Mouse (Mus musculus) liver, embryonic 12.5 days (tissue): ENCODE measurements around the gene Lat2. TPM values are rescaled to one million over a fixed set of nuclear protein-coding genes. Genes with fewer than 3 reads are reported as not detected.
A peak's percentile ranks its signal among the peaks of the same experiment; 100 is the strongest.

Experiments
- ATAC-seq: fragments of 200-750 bp; cut with Nextera tagmentation; 2 replicates; pipeline ENCODE4 v1.8.0; 2017; ENCODE audit warnings: moderate number of reproducible peaks, mild to moderate bottlenecking, moderate library complexity
- H3K27ac ChIP-seq: fragments of 300-500 bp; sonication (generic); 2 replicates; pipeline ENCODE4 v1.5.1; 2016; ENCODE audit warnings: mild to moderate bottlenecking
- H3K27me3 ChIP-seq: fragments of 300-500 bp; sonication (generic); replicated peaks from 2 replicates; pipeline ENCODE4 v1.6.1; 2016; ENCODE audit warnings: mild to moderate bottlenecking, moderate library complexity
- H3K36me3 ChIP-seq: fragments of 300-500 bp; sonication (generic); 2 replicates; pipeline ENCODE4 v1.6.1; 2016; ENCODE audit warnings: mild to moderate bottlenecking, moderate library complexity
- H3K4me1 ChIP-seq: fragments of 300-500 bp; sonication (generic); 2 replicates; pipeline ENCODE4 v1.6.1; 2016
- H3K4me2 ChIP-seq: fragments of 300-500 bp; sonication (generic); 2 replicates; pipeline ENCODE4 v1.6.1; 2016; ENCODE audit warnings: mild to moderate bottlenecking, moderate library complexity
- H3K4me3 ChIP-seq: fragments of 300-500 bp; sonication (generic); 2 replicates; pipeline ENCODE4 v1.5.1; 2016; ENCODE audit warnings: mild to moderate bottlenecking, moderate library complexity
- H3K9ac ChIP-seq: fragments of 300-500 bp; sonication (generic); 2 replicates; pipeline ENCODE4 v1.6.1; 2016; ENCODE audit warnings: mild to moderate bottlenecking, moderate library complexity
- H3K9me3 ChIP-seq: fragments of 300-500 bp; sonication (generic); replicated peaks from 2 replicates; pipeline ENCODE4 v1.6.1; 2016; ENCODE audit warnings: mild to moderate bottlenecking, moderate library complexity
- WGBS: fragments of 180-500 bp; shearing (Covaris S2); methylation state at CpG from one replicate; pipeline ENCODE4 v1.1.7; 2016; ENCODE audit not compliant: insufficient replicate concordance; 5-methylcytosine and 5-hydroxymethylcytosine counted together
- polyA plus RNA-seq: library from polyadenylated mRNA; unstranded; fragments of >200 nt; fragmentation: Nextera tagmentation; extraction: Ambion mirVana; gene quantifications from 2 replicates; pipeline ENCODE4 v1.2.1, GENCODE M21; 2016

The Lat2 gene
- polyA plus RNA-seq, 1 experiment from 2014 or later = 1.7 TPM

- peak overlapping the region; percentile 89 for H3K4me2 ChIP-seq
- peak overlapping the region; percentile 94; the same call in 1 of the 2 replicates for H3K27ac ChIP-seq
- H3K4me3 ChIP-seq = peak overlapping the region; percentile 96
- H3K9ac ChIP-seq = peak overlapping the region; percentile 99
- H3K9me3 ChIP-seq = no peaks in the 10 kb centered on the region
- H3K27me3 ChIP-seq = no peaks in the 10 kb centered on the region
- 11% methylated on average over 5 of the region's 5 CpGs for WGBS
- peaks cover 43% of the 10 kb centered on the region for H3K36me3 ChIP-seq
- H3K4me1 ChIP-seq = peaks cover 39% of the 10 kb centered on the region
- no peak for ATAC-seq
These were observed 23.1 kb upstream of the Lat2 start for GRCm38 (mm10) chr5:134637820-134638367.

- ATAC-seq = no peak
- H3K27me3 ChIP-seq = no peaks in the 10 kb centered on the region
- H3K4me1 ChIP-seq = peaks cover 42% of the 10 kb centered on the region
- no peak overlapping the region for H3K27ac ChIP-seq
- no peak overlapping the region for H3K4me2 ChIP-seq
- no peak overlapping the region for H3K4me3 ChIP-seq
- H3K9me3 ChIP-seq = no peaks in the 10 kb centered on the region
- peaks cover 92% of the 10 kb centered on the region for H3K36me3 ChIP-seq
- no peak overlapping the region for H3K9ac ChIP-seq
- WGBS = 72% methylated on average over 2 of the region's 2 CpGs
These were observed 18.0 kb upstream of the Lat2 start for GRCm38 (mm10) chr5:134632841-134633240.

- Histone ChIP-seq H3K4me1 (peaks cover 24% of the 10 kb centered on the region), H3K27ac (no peak overlapping the region), H3K4me2 (no peak overlapping the region), H3K36me3 (peaks cover 99% of the 10 kb centered on the region), H3K27me3 (no peaks in the 10 kb centered on the region), H3K9ac (no peak overlapping the region), H3K4me3 (no peak overlapping the region), H3K9me3 (no peaks in the 10 kb centered on the region)
- ATAC-seq = no peak
These were observed 16.0 kb upstream of the Lat2 start for GRCm38 (mm10) chr5:134630835-134631234.

GRCm38 (mm10) chr5:134629508-134629907 lies 14.7 kb upstream of the Lat2 start:
- no peaks in the 10 kb centered on the region for H3K9me3 ChIP-seq
- H3K4me3 ChIP-seq = no peak overlapping the region
- no peak overlapping the region for H3K27ac ChIP-seq
- H3K9ac ChIP-seq = no peak overlapping the region
- ATAC-seq = no peak
- H3K4me1 ChIP-seq = peaks cover 22% of the 10 kb centered on the region; the same call in 1 of the 2 replicates
- H3K36me3 ChIP-seq = peaks cover 99% of the 10 kb centered on the region
- H3K4me2 ChIP-seq = no peak overlapping the region
- no peaks in the 10 kb centered on the region for H3K27me3 ChIP-seq
- whole genome bisulfite sequencing = 59% methylated on average over 4 of the region's 4 CpGs

- ATAC-seq = no peak
- peaks cover 98% of the 10 kb centered on the region for H3K36me3 ChIP-seq
- no peaks in the 10 kb centered on the region for H3K27me3 ChIP-seq
- H3K4me2 ChIP-seq = no peak overlapping the region
- no peaks in the 10 kb centered on the region for H3K9me3 ChIP-seq
- no peak overlapping the region for H3K9ac ChIP-seq
- 87% methylated on average over 2 of the region's 2 CpGs for WGBS
- H3K4me3 ChIP-seq = no peak overlapping the region
- H3K27ac ChIP-seq = no peak overlapping the region
- no peaks in the 10 kb centered on the region for H3K4me1 ChIP-seq
These were observed 7.2 kb upstream of the Lat2 start for GRCm38 (mm10) chr5:134622069-134622468.

GRCm38 (mm10) chr5:134621099-134621640 lies 6.3 kb upstream of the Lat2 start:
- H3K4me2 ChIP-seq = no peak overlapping the region
- no peaks in the 10 kb centered on the region for H3K27me3 ChIP-seq
- H3K4me1 ChIP-seq = no peaks in the 10 kb centered on the region
- 87% methylated on average over 16 of the region's 16 CpGs for WGBS
- ATAC-seq = no peak
- H3K36me3 ChIP-seq = peaks cover 94% of the 10 kb centered on the region
- H3K9me3 ChIP-seq = no peaks in the 10 kb centered on the region
- H3K4me3 ChIP-seq = no peak overlapping the region
- no peak overlapping the region for H3K9ac ChIP-seq
- H3K27ac ChIP-seq = no peak overlapping the region

GRCm38 (mm10) chr5:134620457-134620856 lies 5.6 kb upstream of the Lat2 start:
- peaks cover 3% of the 10 kb centered on the region; the same call in 1 of the 2 replicates for H3K4me1 ChIP-seq
- H3K4me3 ChIP-seq = no peak overlapping the region
- no peak overlapping the region for H3K4me2 ChIP-seq
- H3K9me3 ChIP-seq = no peaks in the 10 kb centered on the region
- 90% methylated on average over 9 of the region's 9 CpGs for whole genome bisulfite sequencing
- H3K36me3 ChIP-seq = peaks cover 87% of the 10 kb centered on the region
- H3K27me3 ChIP-seq = no peaks in the 10 kb centered on the region
- no peak overlapping the region for H3K9ac ChIP-seq
- no peak for ATAC-seq
- no peak overlapping the region for H3K27ac ChIP-seq

- Histone ChIP-seq H3K4me3 (no peak overlapping the region), H3K36me3 (peaks cover 53% of the 10 kb centered on the region), H3K27me3 (no peaks in the 10 kb centered on the region), H3K4me2 (no peak overlapping the region), H3K9ac (no peak overlapping the region), H3K9me3 (no peaks in the 10 kb centered on the region), H3K27ac (no peak overlapping the region), H3K4me1 (peaks cover 11% of the 10 kb centered on the region; the same call in 1 of the 2 replicates)
- WGBS = 43% methylated on average over 3 of the region's 3 CpGs
- peak; percentile 45; the same call in 1 of the 2 replicates for ATAC-seq
These were observed 2.2 kb upstream of the Lat2 start for GRCm38 (mm10) chr5:134617071-134617470.

- no peak for ATAC-seq
- Histone ChIP-seq H3K27me3 (no peaks in the 10 kb centered on the region), H3K36me3 (peaks cover 40% of the 10 kb centered on the region), H3K9me3 (no peaks in the 10 kb centered on the region), H3K4me1 (peaks cover 13% of the 10 kb centered on the region; the same call in 1 of the 2 replicates), H3K4me3 (no peak overlapping the region), H3K9ac (no peak overlapping the region), H3K27ac (no peak overlapping the region), H3K4me2 (no peak overlapping the region)
- WGBS = 71% methylated on average over 4 of the region's 4 CpGs
These were observed 955 bp upstream of the Lat2 start for GRCm38 (mm10) chr5:134615780-134616179.

- peaks cover 36% of the 10 kb centered on the region for H3K36me3 ChIP-seq
These were observed 555 bp upstream of the Lat2 start for GRCm38 (mm10) chr5:134615380-134615779.

GRCm38 (mm10) chr5:134614296-134614695 lies 529 bp downstream of the Lat2 start:
- Histone ChIP-seq H3K27me3 (no peaks in the 10 kb centered on the region), H3K9me3 (no peaks in the 10 kb centered on the region), H3K4me3 (no peak overlapping the region), H3K4me2 (no peak overlapping the region), H3K27ac (no peak overlapping the region), H3K9ac (no peak overlapping the region), H3K36me3 (peaks cover 26% of the 10 kb centered on the region), H3K4me1 (peaks cover 13% of the 10 kb centered on the region; the same call in 1 of the 2 replicates)
- no peak for ATAC-seq
- 79% methylated on average over 8 of the region's 8 CpGs for WGBS

More at GRCm38 (mm10) chr5:134615380-134615779, 555 bp upstream of the Lat2 start:
- no peak overlapping the region for H3K4me2 ChIP-seq
- H3K9me3 ChIP-seq = no peaks in the 10 kb centered on the region
- H3K4me3 ChIP-seq = no peak overlapping the region
- peaks cover 13% of the 10 kb centered on the region; the same call in 1 of the 2 replicates for H3K4me1 ChIP-seq
- WGBS = 74% methylated on average over 8 of the region's 8 CpGs
- H3K27me3 ChIP-seq = no peaks in the 10 kb centered on the region
- no peak overlapping the region for H3K27ac ChIP-seq
- no peak overlapping the region for H3K9ac ChIP-seq
- ATAC-seq = no peak

GRCm38 (mm10) chr5:134613727-134614126 lies 1.1 kb downstream of the Lat2 start:
- 69% methylated on average over 9 of the region's 9 CpGs for WGBS
- H3K9ac ChIP-seq = no peak overlapping the region
- no peaks in the 10 kb centered on the region for H3K9me3 ChIP-seq
- H3K4me1 ChIP-seq = peaks cover 13% of the 10 kb centered on the region; the same call in 1 of the 2 replicates
- 0 out of 2 replicates have a peak overlapping the region, but pooled peaks have one; percentile 29 for H3K27ac ChIP-seq
- no peak for ATAC-seq
- no peak overlapping the region for H3K4me3 ChIP-seq
- H3K4me2 ChIP-seq = no peak overlapping the region
- peaks cover 20% of the 10 kb centered on the region for H3K36me3 ChIP-seq
- no peaks in the 10 kb centered on the region for H3K27me3 ChIP-seq
